Mouse (Mus musculus) heart, embryonic 16.5 days (tissue): ENCODE data around the gene Atp8a2. TPM values are rescaled to one million over a fixed set of nuclear protein-coding genes. Genes with fewer than 3 reads are reported as not detected.

Experiments used
- ATAC-seq: fragments of 200-750 bp; cut with Nextera tagmentation; replicated peaks from 2 replicates; pipeline ENCODE4 v1.8.0; 2017; ENCODE audit warnings: moderate number of reproducible peaks; ENCODE audit not compliant: insufficient read depth, low FRiP score; ENCODE audit errors: extremely low read depth
- H3K27ac ChIP-seq: fragments of 300-500 bp; sonication (generic); 2 replicates; pipeline ENCODE4 v1.5.1; 2014; ENCODE audit warnings: mild to moderate bottlenecking, low read length, control low read depth, moderate library complexity
- H3K27me3 ChIP-seq: fragments of 300-500 bp; sonication (generic); 2 replicates; pipeline ENCODE4 v1.6.1; 2014; ENCODE audit warnings: low read length, mixed read lengths; ENCODE audit not compliant: control insufficient read depth, insufficient read depth
- H3K36me3 ChIP-seq: fragments of 300-500 bp; sonication (generic); 2 replicates; pipeline ENCODE4 v1.6.1; 2014; ENCODE audit not compliant: control insufficient read depth, insufficient read depth
- H3K4me1 ChIP-seq: fragments of 300-500 bp; sonication (generic); 2 replicates; pipeline ENCODE4 v1.6.1; 2014; ENCODE audit warnings: low read length, mixed read lengths; ENCODE audit not compliant: control insufficient read depth, insufficient read depth
- H3K4me2 ChIP-seq: fragments of 300-500 bp; sonication (generic); 2 replicates; pipeline ENCODE4 v1.6.1; 2014; ENCODE audit warnings: low read depth, mild to moderate bottlenecking, control low read depth, low read length
- H3K4me3 ChIP-seq: fragments of 300-500 bp; sonication (generic); 2 replicates; pipeline ENCODE4 v1.5.1; 2014; ENCODE audit warnings: mild to moderate bottlenecking, control low read depth, low read length
- H3K9ac ChIP-seq: fragments of 300-500 bp; sonication (generic); 2 replicates; pipeline ENCODE4 v1.6.1; 2014; ENCODE audit warnings: low read length, control low read depth
- H3K9me3 ChIP-seq: fragments of 300-500 bp; sonication (generic); replicated peaks from 2 replicates; pipeline ENCODE4 v1.6.1; 2016; ENCODE audit warnings: low read length; ENCODE audit not compliant: control insufficient read depth
- WGBS: fragments of 180-500 bp; shearing (Covaris S2); extraction: QIAGEN DNeasy Blood & Tissue Kit; methylation state at CpG from one replicate; pipeline ENCODE4 v1.1.7; 2014; 5-methylcytosine and 5-hydroxymethylcytosine counted together
- polyA plus RNA-seq: library from polyadenylated mRNA; unstranded; fragments of >200 nt; fragmentation: Nextera tagmentation; extraction: Ambion mirVana; gene quantifications from 2 replicates; pipeline ENCODE4 v1.2.1, GENCODE M21; 2015

The Atp8a2 gene
- polyA plus RNA-seq, 1 experiment from 2014 or later: 6.1 TPM

DNA sequence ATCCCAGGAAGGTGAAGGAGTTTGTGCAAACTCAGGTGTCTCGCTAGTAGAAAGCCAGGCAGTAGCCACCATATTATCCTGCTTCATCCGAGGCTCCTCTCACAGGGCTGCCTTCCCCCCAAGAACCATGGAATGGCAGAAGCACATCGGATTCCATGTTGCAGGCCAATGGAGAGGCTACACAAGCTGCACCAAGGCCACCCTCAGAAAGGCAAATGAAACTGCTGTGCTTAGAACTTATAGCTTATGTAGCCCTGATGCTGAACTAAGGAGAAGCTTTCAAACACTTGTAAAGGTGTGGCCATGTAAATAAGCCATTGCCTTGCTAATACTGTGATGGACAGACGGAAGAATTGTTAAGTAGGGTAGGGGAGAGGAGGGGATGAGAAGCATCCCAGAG lies 61.2 kb downstream of the Atp8a2 start:
- H3K9me3 ChIP-seq: no peaks in the 10 kb centered on the region
- H3K4me1 ChIP-seq: 0 out of 2 replicates have a peak, but pooled peaks cover 3% of the 10 kb centered on the region
- H3K27me3 ChIP-seq: no peaks in the 10 kb centered on the region
- no peaks in the 10 kb centered on the region for H3K36me3 ChIP-seq
- ATAC-seq: no peak
- H3K4me2 ChIP-seq: no peak overlapping the region
- H3K27ac ChIP-seq: no peak overlapping the region
- WGBS: 83% methylated on average over 4 of the region's 4 CpGs
- no peak overlapping the region for H3K4me3 ChIP-seq
- H3K9ac ChIP-seq: no peak overlapping the region

DNA sequence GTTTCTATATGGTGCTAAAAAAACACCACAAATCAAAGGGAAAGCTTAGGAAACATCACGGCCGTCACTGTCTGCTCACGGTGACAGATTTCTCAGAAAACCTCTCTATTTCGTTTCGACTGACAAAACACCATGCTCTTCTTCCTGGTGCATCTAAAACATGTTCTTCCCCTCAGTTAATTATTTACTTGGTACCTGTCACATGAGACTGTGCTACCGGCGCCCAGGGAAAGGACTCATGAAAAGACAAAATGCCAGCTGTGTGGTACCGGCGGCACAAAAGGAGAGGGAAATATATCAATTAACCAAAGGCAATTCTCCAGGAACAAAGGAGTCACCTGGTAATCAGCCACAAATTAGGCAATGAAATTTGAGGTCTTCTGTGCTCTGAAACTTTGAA lies 62.3 kb downstream of the Atp8a2 start:
- Histone ChIP-seq H3K36me3 (no peaks in the 10 kb centered on the region), H3K9me3 (no peaks in the 10 kb centered on the region), H3K4me2 (no peak overlapping the region), H3K9ac (no peak overlapping the region), H3K27ac (no peak overlapping the region), H3K4me1 (peaks cover 3% of the 10 kb centered on the region), H3K4me3 (no peak overlapping the region), H3K27me3 (no peaks in the 10 kb centered on the region)
- WGBS: 88% methylated on average over 9 of the region's 9 CpGs
- ATAC-seq: no peak

DNA sequence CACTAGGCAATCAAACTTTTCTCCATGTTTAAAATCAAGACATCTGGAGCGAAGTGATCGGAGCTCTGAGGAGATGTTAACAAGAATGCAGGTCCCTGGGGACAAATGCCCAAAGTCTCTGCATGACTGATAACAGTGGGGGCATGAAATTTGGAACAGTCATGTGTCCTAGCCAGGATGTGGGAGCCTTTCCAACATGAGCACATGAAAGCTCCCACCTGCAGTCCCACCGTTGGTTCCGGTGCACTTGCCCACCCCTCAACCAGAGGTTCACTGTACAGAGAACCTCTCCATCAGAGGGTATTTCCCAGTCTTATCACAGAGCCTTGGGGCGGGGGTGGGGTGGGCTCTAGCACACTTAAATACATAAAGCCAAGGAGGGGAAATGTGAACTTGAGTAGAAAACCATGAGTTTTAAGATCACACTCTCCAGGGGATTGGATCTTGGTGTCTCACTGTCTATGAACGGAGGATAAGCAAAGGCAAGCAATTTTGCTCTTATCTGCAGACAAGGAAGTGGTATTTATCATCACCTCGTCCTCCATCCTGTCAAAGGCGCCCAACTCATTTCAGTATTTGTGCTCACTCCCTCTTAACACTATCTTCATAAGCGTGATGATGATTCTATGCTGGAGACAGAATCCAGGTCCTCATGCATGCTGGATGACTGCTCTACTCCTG lies 65.6 kb downstream of the Atp8a2 start:
- H3K4me3 ChIP-seq: no peak overlapping the region
- WGBS: 62% methylated on average over 9 of the region's 9 CpGs
- no peak for ATAC-seq
- no peaks in the 10 kb centered on the region for H3K27me3 ChIP-seq
- H3K4me2 ChIP-seq: no peak overlapping the region
- H3K9me3 ChIP-seq: no peaks in the 10 kb centered on the region
- H3K4me1 ChIP-seq: peaks cover 3% of the 10 kb centered on the region
- no peaks in the 10 kb centered on the region for H3K36me3 ChIP-seq
- H3K27ac ChIP-seq: no peak overlapping the region
- no peak overlapping the region for H3K9ac ChIP-seq

DNA sequence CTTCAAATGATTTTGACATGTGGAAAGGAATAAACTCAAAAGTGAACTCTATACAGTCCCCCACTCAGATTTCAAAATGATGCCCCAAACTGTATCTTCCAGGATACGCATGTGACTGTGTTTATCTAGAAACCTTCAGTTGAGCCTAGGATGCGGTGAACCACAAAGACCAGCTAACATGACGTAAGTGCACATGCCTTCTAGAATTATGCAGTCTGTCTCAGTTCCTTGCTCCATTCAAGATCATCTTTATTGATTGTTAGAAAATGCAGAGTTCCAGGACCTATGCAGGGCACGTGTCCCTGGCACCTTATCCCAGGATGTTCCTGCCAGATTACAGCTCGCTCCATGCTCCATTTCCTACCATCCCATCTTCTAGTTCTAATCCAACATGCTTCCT lies 67.4 kb downstream of the Atp8a2 start:
- 88% methylated on average over 5 of the region's 5 CpGs for WGBS
- ATAC-seq: 0 out of 2 replicates have a peak, but pooled peaks have one; percentile 19

DNA sequence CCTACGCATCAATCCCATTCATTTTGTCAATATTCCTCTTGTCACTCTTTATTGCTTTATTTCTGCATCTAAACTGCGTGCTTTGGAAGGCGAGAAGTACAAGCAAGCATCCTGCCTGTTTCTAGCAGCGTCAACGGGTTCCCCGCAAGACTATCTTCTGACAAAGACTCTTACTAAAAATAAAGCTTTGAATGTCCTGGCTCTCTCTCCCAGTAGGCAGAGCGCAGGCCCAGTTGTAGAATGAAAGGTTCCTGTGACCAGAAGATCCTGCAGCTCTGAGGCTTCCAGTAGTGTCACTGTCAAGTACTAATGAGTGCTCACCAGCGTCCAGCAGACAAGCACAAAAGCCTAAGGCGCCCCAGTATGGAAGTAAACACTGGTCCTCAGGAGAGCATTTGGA lies 71.8 kb downstream of the Atp8a2 start:
- peak overlapping the region; percentile 6; the same call in 1 of the 2 replicates for H3K4me2 ChIP-seq

More for the DNA sequence above, 67.4 kb downstream of the Atp8a2 start:
- no peaks in the 10 kb centered on the region for H3K27me3 ChIP-seq
- peaks cover 3% of the 10 kb centered on the region for H3K4me1 ChIP-seq
- H3K36me3 ChIP-seq: no peaks in the 10 kb centered on the region
- no peak overlapping the region for H3K27ac ChIP-seq
- no peak overlapping the region for H3K4me3 ChIP-seq
- H3K9me3 ChIP-seq: no peaks in the 10 kb centered on the region
- H3K9ac ChIP-seq: no peak overlapping the region
- no peak overlapping the region for H3K4me2 ChIP-seq

DNA sequence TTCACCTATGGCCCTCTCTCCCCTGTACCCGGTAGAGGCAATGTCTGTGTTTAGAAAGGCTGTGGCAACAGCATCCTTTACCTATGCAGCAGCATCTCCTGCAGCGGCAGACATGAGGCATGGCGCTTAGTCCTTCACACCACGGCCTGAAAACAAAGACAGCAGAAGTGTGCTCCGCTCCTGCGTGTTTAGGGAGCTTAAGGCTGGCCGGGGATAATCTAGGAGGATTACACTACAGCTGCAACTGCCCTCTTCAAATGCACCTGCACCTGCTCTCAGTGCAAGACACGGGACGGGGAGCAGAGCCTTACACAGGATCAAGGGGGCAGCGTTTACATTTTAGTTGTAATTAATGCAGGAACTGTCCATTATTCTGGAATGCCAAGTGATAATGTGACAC lies 75.4 kb downstream of the Atp8a2 start:
- no peak overlapping the region for H3K9ac ChIP-seq
- no peak overlapping the region for H3K4me3 ChIP-seq
- no peak for ATAC-seq
- H3K36me3 ChIP-seq: no peaks in the 10 kb centered on the region
- 62% methylated on average over 10 of the region's 10 CpGs for WGBS
- H3K4me2 ChIP-seq: no peak overlapping the region
- H3K9me3 ChIP-seq: no peaks in the 10 kb centered on the region
- no peaks in the 10 kb centered on the region for H3K27me3 ChIP-seq
- H3K27ac ChIP-seq: no peak overlapping the region
- H3K4me1 ChIP-seq: no peaks in the 10 kb centered on the region

More for the DNA sequence above, 71.8 kb downstream of the Atp8a2 start:
- no peaks in the 10 kb centered on the region for H3K27me3 ChIP-seq
- no peak overlapping the region for H3K9ac ChIP-seq
- H3K4me1 ChIP-seq: no peaks in the 10 kb centered on the region; the same call in none of the 2 replicates
- H3K9me3 ChIP-seq: no peaks in the 10 kb centered on the region
- ATAC-seq: 0 out of 2 replicates have a peak, but pooled peaks have one; percentile 10
- H3K4me3 ChIP-seq: no peak overlapping the region
- 53% methylated on average over 9 of the region's 9 CpGs for WGBS
- no peaks in the 10 kb centered on the region for H3K36me3 ChIP-seq
- 0 out of 2 replicates have a peak overlapping the region, but pooled peaks have one; percentile 2 for H3K27ac ChIP-seq

DNA sequence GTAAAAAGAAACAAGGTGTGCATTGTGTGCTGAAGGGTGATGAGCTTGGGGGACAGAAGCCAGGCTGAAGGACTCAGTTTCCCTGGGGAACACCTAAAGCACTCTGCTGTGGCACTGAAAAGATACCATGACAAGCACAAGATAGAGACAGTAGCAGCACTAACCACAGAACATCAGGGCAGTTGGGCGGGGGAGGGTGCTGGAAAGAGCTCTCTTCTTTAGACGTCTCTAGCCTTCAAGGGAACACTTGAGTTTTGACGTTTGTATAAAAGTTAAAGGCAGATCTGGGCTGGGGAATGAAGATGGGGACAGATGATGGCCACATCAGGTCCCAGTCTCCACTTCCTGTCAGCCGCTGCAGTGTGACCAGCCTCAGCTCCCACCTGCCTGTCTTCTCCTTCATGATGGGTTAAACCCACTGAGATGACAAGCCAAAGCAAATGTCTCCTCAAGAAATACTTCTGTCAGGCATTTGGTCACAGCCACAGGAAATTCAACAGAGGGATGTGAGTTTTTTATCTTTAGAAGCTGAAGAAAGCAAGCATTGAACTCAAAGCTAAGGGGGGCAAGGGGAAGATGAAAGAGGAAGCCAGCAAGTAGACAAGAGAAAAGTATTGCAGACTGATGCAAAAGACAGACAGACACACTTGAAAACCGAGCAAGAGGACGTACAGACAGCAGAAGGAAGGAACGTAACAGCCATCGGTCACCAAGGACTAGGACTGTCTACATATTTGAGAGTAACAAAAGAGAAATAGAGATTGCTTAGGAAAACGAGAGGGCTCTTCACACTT lies 79.0 kb downstream of the Atp8a2 start:
- H3K4me2 ChIP-seq: no peak overlapping the region
- no peaks in the 10 kb centered on the region for H3K27me3 ChIP-seq
- no peak for ATAC-seq
- no peak overlapping the region for H3K4me3 ChIP-seq
- H3K36me3 ChIP-seq: no peaks in the 10 kb centered on the region
- no peaks in the 10 kb centered on the region for H3K9me3 ChIP-seq
- 66% methylated on average over 9 of the region's 9 CpGs for WGBS
- H3K4me1 ChIP-seq: no peaks in the 10 kb centered on the region
- H3K27ac ChIP-seq: no peak overlapping the region
- H3K9ac ChIP-seq: no peak overlapping the region

DNA sequence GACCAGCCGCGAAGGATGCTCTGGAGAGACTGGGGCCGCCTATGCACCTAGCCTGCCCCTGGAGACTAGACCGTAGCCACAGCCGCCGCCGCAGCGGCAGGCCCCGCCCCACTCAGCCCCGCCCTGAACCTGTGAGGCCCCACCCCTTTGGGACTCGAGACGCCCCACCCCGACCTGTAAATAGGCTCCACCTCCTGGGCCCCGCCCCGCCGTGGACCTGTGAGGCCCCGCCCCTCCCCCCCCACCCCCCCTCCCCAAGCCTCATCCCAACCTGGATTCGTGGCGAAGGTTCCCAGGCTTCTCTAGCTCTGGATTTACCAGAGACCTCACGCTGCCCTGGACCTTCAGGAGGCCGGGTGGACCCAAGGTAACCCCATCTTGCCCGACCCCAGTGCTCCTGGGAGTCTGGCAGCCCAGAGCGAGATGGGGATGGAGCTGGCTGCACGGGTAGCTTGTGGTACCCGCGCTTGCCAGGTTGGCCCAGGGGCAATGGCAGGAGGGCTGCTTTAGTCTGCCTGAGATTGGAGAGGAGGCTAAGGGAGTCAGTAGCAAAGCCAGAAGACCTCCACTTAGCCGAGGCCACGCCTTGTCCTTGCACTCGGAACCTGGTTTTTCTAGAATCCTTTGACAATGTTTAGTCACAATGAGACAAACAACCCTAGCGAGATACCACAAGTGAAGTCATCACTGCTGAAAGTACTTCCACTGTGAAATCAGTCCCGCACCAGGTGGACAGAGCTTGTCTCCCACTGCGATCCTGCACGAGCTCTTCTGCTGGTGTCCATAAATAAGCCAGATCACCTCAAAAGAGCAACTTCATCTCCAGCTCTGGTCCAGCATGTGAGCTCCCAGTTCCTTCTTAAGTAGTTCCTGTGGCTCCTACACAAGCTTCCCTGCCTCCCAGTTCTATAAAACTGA lies 109.9 kb downstream of the Atp8a2 start:
- ATAC-seq: no peak; the same call in 1 of the 2 replicates
- H3K4me2 ChIP-seq: peak overlapping the region; percentile 65
- 0 out of 2 replicates have a peak, but pooled peaks cover 5% of the 10 kb centered on the region for H3K4me1 ChIP-seq
- H3K9me3 ChIP-seq: no peaks in the 10 kb centered on the region
- peaks cover 2% of the 10 kb centered on the region; the same call in 1 of the 2 replicates for H3K27me3 ChIP-seq
- no peaks in the 10 kb centered on the region for H3K36me3 ChIP-seq
- H3K4me3 ChIP-seq: peak overlapping the region; percentile 39
- no peak overlapping the region for H3K27ac ChIP-seq
- 12% methylated on average over 30 of the region's 33 CpGs for WGBS
- H3K9ac ChIP-seq: no peak overlapping the region
